Mouse (Mus musculus): ENCODE results near the gene Speer4d.
"Not testable (repeated sequence)": the region's sequence is repeated elsewhere in the genome, so short reads cannot be mapped to it uniquely, and the experiment has no call there.

Gene Speer4d

GRCm38 (mm10) chr5:15618764-15619163 is at the start of gene Speer4d:
Speer4d (plus strand) TSS chr5:15619064.
- DNase-seq = not testable (repeated sequence)

- not testable (repeated sequence) for DNase-seq
Measured at GRCm38 (mm10) chr5:15573735-15574134, 45.1 kb upstream of the Speer4d start.

GRCm38 (mm10) chr5:15577033-15577432 is 41.8 kb upstream of the Speer4d start, which contains the start of gene Gm21083:
Gm21083 (plus strand) TSS chr5:15577333.
- DNase-seq = not testable (repeated sequence)

- DNase-seq = not testable (repeated sequence)
Measured at GRCm38 (mm10) chr5:15586351-15586750, 32.5 kb upstream of the Speer4d start.

- DNase-seq = not testable (repeated sequence)
Measured at GRCm38 (mm10) chr5:15588291-15588690, 30.6 kb upstream of the Speer4d start.

GRCm38 (mm10) chr5:15590635-15591034 is 28.2 kb upstream of the Speer4d start:
- DNase-seq = not testable (repeated sequence)

- not testable (repeated sequence) for DNase-seq
Measured at GRCm38 (mm10) chr5:15591577-15591976, 27.3 kb upstream of the Speer4d start.

- not testable (repeated sequence) for DNase-seq
Measured at GRCm38 (mm10) chr5:15598831-15599230, 20.0 kb upstream of the Speer4d start.

- DNase-seq = peak; percentile 13
Measured at GRCm38 (mm10) chr5:15600342-15600741, 18.5 kb upstream of the Speer4d start.

GRCm38 (mm10) chr5:15601481-15601880 is 17.4 kb upstream of the Speer4d start:
- not testable (repeated sequence) for DNase-seq

GRCm38 (mm10) chr5:15601960-15602359 is 16.9 kb upstream of the Speer4d start:
- DNase-seq = not testable (repeated sequence)

- DNase-seq = not testable (repeated sequence)
Measured at GRCm38 (mm10) chr5:15602424-15602947, 16.4 kb upstream of the Speer4d start.

GRCm38 (mm10) chr5:15603008-15603407 is 15.9 kb upstream of the Speer4d start:
- DNase-seq = not testable (repeated sequence)

- DNase-seq = not testable (repeated sequence)
Measured at GRCm38 (mm10) chr5:15603585-15603984, 15.3 kb upstream of the Speer4d start.

GRCm38 (mm10) chr5:15606677-15607076 is 12.2 kb upstream of the Speer4d start:
- DNase-seq = not testable (repeated sequence)

- DNase-seq = not testable (repeated sequence)
Measured at GRCm38 (mm10) chr5:15610695-15611094, 8.2 kb upstream of the Speer4d start.

- DNase-seq = not testable (repeated sequence)
Measured at GRCm38 (mm10) chr5:15616195-15616594, 2.7 kb upstream of the Speer4d start.

- DNase-seq = not testable (repeated sequence)
Measured at GRCm38 (mm10) chr5:15628136-15628535, 9.3 kb downstream of the Speer4d start.

GRCm38 (mm10) chr5:15630068-15630467 is 11.2 kb downstream of the Speer4d start:
- DNase-seq = not testable (repeated sequence)

GRCm38 (mm10) chr5:15637637-15638036 is 18.8 kb downstream of the Speer4d start:
- not testable (repeated sequence) for DNase-seq

GRCm38 (mm10) chr5:15645707-15646106 is 26.8 kb downstream of the Speer4d start:
- DNase-seq = not testable (repeated sequence)

GRCm38 (mm10) chr5:15652334-15652733 is 33.5 kb downstream of the Speer4d start:
- DNase-seq = not testable (repeated sequence)

- DNase-seq = not testable (repeated sequence)
Measured at GRCm38 (mm10) chr5:15656959-15657358, 38.1 kb downstream of the Speer4d start, which contains the start of gene 4930572O03Rik. 4930572O03Rik (minus strand) TSS chr5:15657059.

- DNase-seq = peak; percentile 21
Measured at GRCm38 (mm10) chr5:15663847-15664246, 45.0 kb downstream of the Speer4d start.

GRCm38 (mm10) chr5:15670789-15671188 is 51.9 kb downstream of the Speer4d start:
- DNase-seq = not testable (repeated sequence)

Data from liver (tissue).